Mouse (Mus musculus) neural tube, embryonic 14.5 days (tissue): Measurements from ENCODE around the gene Ubxn4. TPM values are rescaled to one million over a fixed set of nuclear protein-coding genes. Genes with fewer than 3 reads are reported as not detected.

Experiments used
- ATAC-seq: fragments of 200-750 bp; cut with Nextera tagmentation; 2 replicates; pipeline ENCODE4 v1.8.0; 2017; ENCODE audit warnings: low read depth, mild to moderate bottlenecking, moderate TSS enrichment, moderate library complexity
- H3K27ac ChIP-seq: fragments of 300-500 bp; sonication (generic); 2 replicates; pipeline ENCODE4 v1.5.1; 2014; ENCODE audit warnings: low read depth, mild to moderate bottlenecking, control low read depth, low read length, moderate library complexity, mixed read lengths
- H3K27me3 ChIP-seq: fragments of 300-500 bp; sonication (generic); 2 replicates; pipeline ENCODE4 v1.6.1; 2014; ENCODE audit warnings: low read length; ENCODE audit not compliant: control insufficient read depth, insufficient read depth
- H3K36me3 ChIP-seq: fragments of 300-500 bp; sonication (generic); 2 replicates; pipeline ENCODE4 v1.6.1; 2014; ENCODE audit warnings: low read length, mixed read lengths; ENCODE audit not compliant: control insufficient read depth, insufficient read depth
- H3K4me1 ChIP-seq: fragments of 300-500 bp; sonication (generic); 2 replicates; pipeline ENCODE4 v1.6.1; 2014; ENCODE audit warnings: low read length; ENCODE audit not compliant: control insufficient read depth, insufficient read depth
- H3K4me2 ChIP-seq: fragments of 300-500 bp; sonication (generic); 2 replicates; pipeline ENCODE4 v1.6.1; 2014; ENCODE audit warnings: mild to moderate bottlenecking, low read depth, low read length, control low read depth
- H3K4me3 ChIP-seq: fragments of 300-500 bp; sonication (generic); 2 replicates; pipeline ENCODE4 v1.5.1; 2014; ENCODE audit warnings: low read depth, low read length, control low read depth, mixed read lengths
- H3K9ac ChIP-seq: fragments of 300-500 bp; sonication (generic); replicated peaks from 2 replicates; pipeline ENCODE4 v1.6.1; 2014; ENCODE audit warnings: low read depth, mild to moderate bottlenecking, control low read depth, low read length, mixed read lengths
- H3K9me3 ChIP-seq: fragments of 300-500 bp; sonication (generic); 2 replicates; pipeline ENCODE4 v1.6.1; 2016; ENCODE audit warnings: low read length; ENCODE audit not compliant: control insufficient read depth
- WGBS: fragments of 180-500 bp; shearing (Covaris S2); extraction: QIAGEN DNeasy Blood & Tissue Kit; methylation state at CpG from one replicate; pipeline ENCODE4 v1.1.7; 2014; 5-methylcytosine and 5-hydroxymethylcytosine counted together
- microRNA counts: library from miRNA; unstranded; fragments of <30 nt; microRNA quantifications from one replicate; lab custom pipeline; 2016
- microRNA-seq: library from miRNA; unstranded; fragments of <30 nt; microRNA quantifications from one replicate; pipeline ENCODE4, GENCODE M21; 2016
- polyA plus RNA-seq: library from polyadenylated mRNA; unstranded; fragments of >200 nt; fragmentation: Nextera tagmentation; extraction: Ambion mirVana; gene quantifications from 2 replicates; pipeline ENCODE4 v1.2.1, GENCODE M21; 2014

The Ubxn4 gene
- polyA plus RNA-seq, 1 experiment from 2014 or later, result 71.7 TPM

DNA sequence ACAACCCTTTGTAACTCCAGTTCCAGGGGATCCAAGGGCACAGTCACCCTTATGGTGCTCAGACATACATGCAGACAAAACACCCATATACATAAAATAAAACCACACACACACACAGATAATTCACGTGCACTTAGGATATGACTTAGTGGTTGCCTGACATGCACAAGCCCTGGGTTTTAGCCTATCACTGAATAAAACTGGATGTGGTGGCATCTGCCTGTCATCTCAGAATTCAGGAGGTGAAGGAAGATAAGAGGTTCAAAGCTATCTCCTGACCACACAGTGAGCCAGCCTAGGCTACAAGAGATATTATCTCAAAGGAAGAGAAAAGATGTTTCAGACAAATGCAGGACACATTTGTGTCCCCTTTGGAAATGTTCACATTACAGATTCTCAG is 83.4 kb downstream of the Ubxn4 start:
- H3K27ac ChIP-seq, result no peak overlapping the region
- peaks cover 5% of the 10 kb centered on the region; the same call in 1 of the 2 replicates for H3K36me3 ChIP-seq
- H3K4me1 ChIP-seq, result no peaks in the 10 kb centered on the region
- H3K4me2 ChIP-seq, result no peak overlapping the region
- no peaks in the 10 kb centered on the region for H3K9me3 ChIP-seq
- H3K4me3 ChIP-seq, result no peak overlapping the region
- no peak for ATAC-seq
- 91% methylated on average over 1 of the region's 1 CpGs for WGBS
- H3K27me3 ChIP-seq, result no peaks in the 10 kb centered on the region
- H3K9ac ChIP-seq, result no peak overlapping the region

GRCm38 (mm10) chr1:128328218-128328617 is 84.5 kb downstream of the Ubxn4 start, which contains the start of gene Lct:
Gene Lct (minus strand): TSS chr1:128328318.
- no peak for ATAC-seq
- Histone ChIP-seq H3K27me3 (no peaks in the 10 kb centered on the region), H3K36me3 (peaks cover 11% of the 10 kb centered on the region; the same call in 1 of the 2 replicates), H3K9ac (no peak within 1 kb of the TSS), H3K27ac (no peak within 1 kb of the TSS), H3K4me3 (no peak within 1 kb of the TSS), H3K9me3 (no peaks in the 10 kb centered on the region), H3K4me2 (no peak within 1 kb of the TSS), H3K4me1 (no peaks in the 10 kb centered on the region)
- 88% methylated on average over 3 of the region's 3 CpGs for WGBS

MicroRNAs encoded within 50 kb of the gene (microRNA counts, 519-probe panel; counts per million panel counts)
- microRNA mmu-miR-128 (lab: Ali Mortazavi, UCI), result 5,235 counts per million, percentile 74 among the panel's probes with 10 or more counts

Small RNA genes within 50 kb of the gene (microRNA-seq; reads per million reads assigned to microRNA genes)
- gene Mir128-1, result 936 reads per million, percentile 76 among the genes with 10 or more reads in this experiment

Other genes with a start within 250 kb of the Ubxn4 start
- gene Zranb3, start 140.9 kb upstream of the Ubxn4 start, polyA plus RNA-seq, result 4.1 and 4.3 TPM in 2 replicates
- gene R3hdm1, start 140.7 kb upstream of the Ubxn4 start, polyA plus RNA-seq, result 93.1 and 111 TPM in 2 replicates
- 0.04 and 0.42 TPM in 2 replicates for gene Lct, start 84.4 kb downstream of the Ubxn4 start, polyA plus RNA-seq
- 45.7 and 59.3 TPM in 2 replicates for gene Mcm6, start 115.7 kb downstream of the Ubxn4 start, polyA plus RNA-seq
- 94.2 and 97.1 TPM in 2 replicates for gene Dars, start 173.4 kb downstream of the Ubxn4 start, polyA plus RNA-seq